Mouse (Mus musculus) layer of hippocampus, postnatal 10 days (tissue): ENCODE results near the gene Fitm2. TPM values are rescaled to one million over a fixed set of nuclear protein-coding genes. Genes with fewer than 3 reads are reported as not detected.

ENCODE experiments used
- DNase-seq, 2 experiments: peaks; one replicate each; pipeline ENCODE4 v3.0.0; 2021; ENCODE audit warnings: low spot score in 2 of 2
- long read RNA-seq: library from polyadenylated mRNA; stranded (forward); transcript quantifications from one replicate; pipeline ENCODE4 v2.0.0, GENCODE M21; 2023
- total RNA-seq, 2 experiments: library from RNA; stranded (reverse); gene quantifications; 2 replicates each; pipeline ENCODE4 v1.2.3; 2021

Fitm2 gene
- total RNA-seq, result 10 to 100 TPM; 17.9 to 18.8 TPM
- long read RNA-seq, partial matches to known transcripts, result 0 of 8 reads
- long read RNA-seq, other reads (novel, unspliced or antisense), result 4 of 8 reads

- DNase-seq, result peak; percentile 97 to 98
Observed at GRCm38 (mm10) chr2:163472466-163472851, at the start of gene Fitm2. Gene Fitm2, minus strand, starts transcription at chr2:163472629.

- DNase-seq, result no peak
Observed at GRCm38 (mm10) chr2:163506300-163507004, 34.0 kb upstream of the Fitm2 start, which contains the start of gene Hnf4a. Gene Hnf4a, plus strand, starts transcription at chr2:163506808.

DNA sequence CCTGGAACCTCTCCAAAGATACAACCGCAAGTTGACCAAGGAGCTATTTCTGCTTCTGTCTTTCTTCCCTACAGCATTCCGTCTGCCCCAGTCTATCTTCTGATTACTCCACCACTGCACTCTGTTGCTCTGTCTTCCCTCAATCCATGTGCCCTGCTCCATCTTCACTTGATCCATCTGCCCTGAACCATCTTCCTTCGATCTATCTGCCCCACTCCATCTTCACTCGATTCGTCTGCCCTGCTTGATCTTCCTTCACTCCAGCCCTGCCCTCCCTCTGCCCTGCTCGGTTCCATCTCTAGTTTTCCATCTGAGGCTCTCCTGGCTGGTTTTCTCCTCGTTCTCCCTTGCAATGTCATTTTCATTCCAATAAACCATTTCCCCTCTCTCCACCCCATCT lies 30.8 kb upstream of the Fitm2 start:
- DNase-seq, result no peak

GRCm38 (mm10) chr2:163502219-163502618 lies 29.8 kb upstream of the Fitm2 start:
- no peak for DNase-seq

DNA sequence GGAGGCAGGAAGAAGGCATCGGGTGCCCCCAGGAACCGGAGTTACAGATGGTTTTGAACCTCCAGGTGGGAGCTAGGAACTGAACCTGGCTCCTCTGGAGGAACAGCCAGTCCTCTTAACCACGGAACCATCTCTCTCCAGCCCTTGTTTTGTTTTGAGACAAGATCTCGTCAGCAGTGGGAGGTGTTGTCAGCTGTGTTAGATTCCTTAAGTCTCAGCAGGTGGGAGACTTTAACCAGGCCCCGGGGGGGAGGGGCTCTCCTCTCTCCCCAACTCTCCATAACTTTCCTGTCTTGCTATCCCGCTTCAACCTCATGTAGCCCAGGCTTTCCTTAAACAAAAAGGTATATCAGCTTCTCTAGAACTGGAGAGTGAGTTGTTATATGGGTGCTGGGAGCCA lies 22.0 kb upstream of the Fitm2 start:
- DNase-seq, result no peak

DNA sequence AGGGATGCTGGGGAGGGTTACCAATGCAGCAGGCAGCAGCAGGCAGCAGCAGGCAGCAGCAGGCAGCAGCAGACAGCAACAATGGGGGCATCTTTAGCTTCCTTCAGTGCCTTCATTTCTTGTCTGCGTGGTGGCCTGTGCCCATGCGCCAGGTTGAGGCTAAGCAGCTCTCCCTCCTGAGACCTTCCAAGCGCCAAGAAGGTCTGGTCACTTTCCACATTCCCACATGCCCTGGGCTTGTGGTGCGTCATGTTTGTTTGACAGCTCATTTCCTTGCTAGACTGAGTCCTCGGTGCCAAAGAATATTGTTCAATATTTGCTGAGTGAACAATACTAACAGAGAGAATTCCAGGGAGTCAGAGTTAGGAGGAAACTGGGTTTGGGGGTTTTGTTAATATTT lies 21.5 kb upstream of the Fitm2 start:
- no peak for DNase-seq

GRCm38 (mm10) chr2:163493031-163493430 lies 20.6 kb upstream of the Fitm2 start:
- no peak for DNase-seq

GRCm38 (mm10) chr2:163492018-163492417 lies 19.6 kb upstream of the Fitm2 start, which contains the start of gene R3hdml:
Gene R3hdml, plus strand, starts transcription at chr2:163492318.
- DNase-seq, result no peak

DNA sequence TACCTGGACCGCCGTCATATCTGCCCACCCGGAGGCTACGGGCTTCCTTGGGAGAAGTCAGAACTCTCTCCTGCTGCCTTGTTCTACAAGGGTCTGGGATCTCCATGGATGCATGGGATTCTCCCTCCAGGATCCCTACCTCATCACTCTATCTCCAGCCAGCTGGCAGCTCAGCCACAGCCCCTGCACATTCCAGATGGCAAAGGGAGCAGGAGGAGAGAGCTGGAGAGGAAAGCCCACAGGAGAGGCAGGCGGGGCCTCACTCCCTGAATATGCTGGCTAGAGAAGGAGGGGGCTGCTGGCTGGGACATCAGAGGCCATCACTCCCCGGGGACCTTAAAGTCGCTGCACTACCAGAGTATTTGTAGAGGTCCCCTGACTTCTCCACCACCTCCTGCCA lies 18.9 kb upstream of the Fitm2 start:
- DNase-seq, result peak; percentile 35

- DNase-seq, result no peak
Observed at GRCm38 (mm10) chr2:163490656-163491055, 18.2 kb upstream of the Fitm2 start.

- no peak for DNase-seq
Observed at GRCm38 (mm10) chr2:163489725-163490291, 17.4 kb upstream of the Fitm2 start.

GRCm38 (mm10) chr2:163487360-163487759 lies 14.9 kb upstream of the Fitm2 start:
- DNase-seq, result no peak

GRCm38 (mm10) chr2:163481539-163482029 lies 9.2 kb upstream of the Fitm2 start:
- DNase-seq, result no peak

- no peak for DNase-seq
Observed at GRCm38 (mm10) chr2:163480191-163480825, 7.9 kb upstream of the Fitm2 start.

- DNase-seq, result no peak
Observed at GRCm38 (mm10) chr2:163471710-163472465, 541 bp downstream of the Fitm2 start.

DNA sequence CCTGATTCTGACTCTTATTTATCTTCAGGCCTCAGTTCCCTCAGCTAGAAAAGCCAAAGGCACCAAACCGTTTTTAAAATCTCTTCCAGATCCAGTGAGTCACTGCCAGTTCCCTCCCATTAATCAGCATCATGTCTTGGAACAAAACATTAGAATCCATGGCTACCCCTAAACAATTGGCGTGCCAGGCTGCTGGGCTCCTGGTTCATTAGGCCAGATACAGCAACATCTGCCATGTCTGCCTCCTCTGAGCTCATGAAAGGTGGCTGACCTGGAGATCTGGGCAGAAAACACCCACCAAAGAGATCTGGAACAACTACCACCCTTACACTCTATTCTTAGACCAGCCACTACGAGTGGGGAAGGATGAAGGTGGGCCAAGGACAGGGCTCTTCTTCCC lies 1.3 kb downstream of the Fitm2 start:
- DNase-seq, result no peak

GRCm38 (mm10) chr2:163469711-163470110 lies 2.7 kb downstream of the Fitm2 start:
- no peak for DNase-seq

- no peak for DNase-seq
Observed at GRCm38 (mm10) chr2:163468866-163469265, 3.6 kb downstream of the Fitm2 start.

- DNase-seq, result no peak
Observed at GRCm38 (mm10) chr2:163467585-163467984, 4.8 kb downstream of the Fitm2 start.

DNA sequence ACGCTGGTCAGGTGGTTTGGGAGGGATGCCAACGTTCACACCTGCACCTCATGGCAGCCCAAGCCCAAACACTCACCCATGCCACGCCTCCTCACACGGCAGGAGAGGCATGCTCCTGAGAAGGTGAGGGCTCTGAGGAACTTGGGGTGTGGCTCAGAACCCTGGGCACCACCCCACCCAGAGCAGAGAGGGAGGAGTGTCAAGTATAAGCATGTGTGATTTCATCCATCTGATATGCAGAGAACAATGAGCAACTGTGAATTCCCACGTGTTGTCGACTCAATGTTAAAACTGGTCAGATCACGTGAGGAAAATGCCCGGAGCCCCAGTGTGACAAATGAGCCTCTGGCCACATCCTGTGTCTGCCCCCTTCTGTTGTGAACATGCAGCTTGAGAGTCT lies 5.7 kb downstream of the Fitm2 start:
- no peak for DNase-seq

- DNase-seq, result no peak
Observed at GRCm38 (mm10) chr2:163464562-163464961, 7.9 kb downstream of the Fitm2 start.
